Mouse (Mus musculus) heart, adult 18-20 months (tissue): ENCODE results near the gene Gsdmc4. TPM values are rescaled to one million over a fixed set of nuclear protein-coding genes. Genes with fewer than 3 reads are reported as not detected.

Experiments
- total RNA-seq, 2 experiments: library from RNA; stranded (reverse); gene quantifications; 2 replicates each; pipeline ENCODE4 v1.2.3; 2021

The Gsdmc4 gene
- total RNA-seq, 2 experiments from 2014 or later = not detected

Other genes starting within 250 kb of the Gsdmc4 start
- not detected for gene Gsdmc2, start 67.1 kb downstream of the Gsdmc4 start, total RNA-seq
- not detected for gene Gsdmc3, start 33.7 kb downstream of the Gsdmc4 start, total RNA-seq
- gene Fam49b, start 148.2 kb upstream of the Gsdmc4 start, total RNA-seq = 10 to 100 TPM; 24.3 to 30.0 TPM